Mouse (Mus musculus): ENCODE measurements around the gene Shh. TPM values are rescaled to one million over a fixed set of nuclear protein-coding genes. Genes with fewer than 3 reads are reported as not detected.

The Shh gene
- total RNA-seq, 2 experiments from 2014 or later, result 1.2 to 1.3 TPM

- DNase-seq (ENCODE audit: low spot score in 2 of 2), result no peak
Measured at GRCm38 (mm10) chr5:28459456-28460225, 7.4 kb downstream of the Shh start.

GRCm38 (mm10) chr5:28458821-28459240 is 8.2 kb downstream of the Shh start:
- no peak for DNase-seq (ENCODE audit: low spot score in 2 of 2)

- no peak for DNase-seq (ENCODE audit: low spot score in 2 of 2)
Measured at GRCm38 (mm10) chr5:28457921-28458641, 9.0 kb downstream of the Shh start.

- no peak for DNase-seq (ENCODE audit: low spot score in 2 of 2)
Measured at GRCm38 (mm10) chr5:28456366-28456765, 10.7 kb downstream of the Shh start.

- no peak for DNase-seq (ENCODE audit: low spot score in 2 of 2)
Measured at GRCm38 (mm10) chr5:28455721-28456120, 11.3 kb downstream of the Shh start.

GRCm38 (mm10) chr5:28454546-28454945 is 12.5 kb downstream of the Shh start:
- DNase-seq (ENCODE audit: low spot score in 2 of 2), result no peak

- DNase-seq (ENCODE audit: low spot score in 2 of 2), result no peak
Measured at GRCm38 (mm10) chr5:28453523-28453922, 13.5 kb downstream of the Shh start.

GRCm38 (mm10) chr5:28453086-28453485 is 14.0 kb downstream of the Shh start:
- DNase-seq (ENCODE audit: low spot score in 2 of 2), result no peak

GRCm38 (mm10) chr5:28451053-28451638 is 15.9 kb downstream of the Shh start:
- DNase-seq (ENCODE audit: low spot score in 2 of 2), result peak; percentile 73 to 89

GRCm38 (mm10) chr5:28450126-28450890 is 16.7 kb downstream of the Shh start:
- no peak for DNase-seq (ENCODE audit: low spot score in 2 of 2)

GRCm38 (mm10) chr5:28425926-28426325 is 41.1 kb downstream of the Shh start:
- no peak for DNase-seq (ENCODE audit: low spot score in 2 of 2)

- DNase-seq (ENCODE audit: low spot score in 2 of 2), result no peak
Measured at GRCm38 (mm10) chr5:28423781-28424180, 43.3 kb downstream of the Shh start.

GRCm38 (mm10) chr5:28419640-28420265 is 47.3 kb downstream of the Shh start:
- peak in 1 of 2 experiments; percentile 0 for DNase-seq (ENCODE audit: low spot score in 2 of 2)

GRCm38 (mm10) chr5:28418734-28419133 is 48.3 kb downstream of the Shh start:
- DNase-seq (ENCODE audit: low spot score in 2 of 2), result no peak

- DNase-seq (ENCODE audit: low spot score in 2 of 2), result no peak
Measured at GRCm38 (mm10) chr5:28416029-28416428, 51.0 kb downstream of the Shh start.

- DNase-seq (ENCODE audit: low spot score in 2 of 2), result peak in 1 of 2 experiments; percentile 0
Measured at GRCm38 (mm10) chr5:28414076-28414475, 53.0 kb downstream of the Shh start.

- DNase-seq (ENCODE audit: low spot score in 2 of 2), result no peak
Measured at GRCm38 (mm10) chr5:28413533-28413932, 53.5 kb downstream of the Shh start.

GRCm38 (mm10) chr5:28412006-28412685 is 54.9 kb downstream of the Shh start:
- no peak for DNase-seq (ENCODE audit: low spot score in 2 of 2)
